Mouse (Mus musculus): Measurements from ENCODE around the gene Rps15. TPM values are rescaled to one million over a fixed set of nuclear protein-coding genes. Genes with fewer than 3 reads are reported as not detected.

The Rps15 gene
- polyA plus RNA-seq, 1 experiment from 2014 or later, result 460 TPM

- peaks cover 42% of the 10 kb centered on the region for H3K4me1 ChIP-seq (ENCODE audit: control insufficient read depth, low read depth, low read length)
- peaks cover 55% of the 10 kb centered on the region for H3K27me3 ChIP-seq (ENCODE audit: control insufficient read depth, insufficient read depth, low read depth, low read length)
- H3K4me2 ChIP-seq (ENCODE audit: low read depth, low read length), result peak overlapping the region; percentile 32; the same call in 1 of the 2 replicates
- H3K9ac ChIP-seq (ENCODE audit: low read depth, low read length), result no peak overlapping the region
- WGBS (ENCODE audit: insufficient replicate concordance), result 15% methylated on average over 11 of the region's 11 CpGs
- H3K9me3 ChIP-seq (replicated peaks; ENCODE audit: control insufficient read depth, low read length), result no peaks in the 10 kb centered on the region
- H3K4me3 ChIP-seq (ENCODE audit: low read depth, low read length), result no peak overlapping the region
- peaks cover 5% of the 10 kb centered on the region; the same call in 1 of the 2 replicates for H3K36me3 ChIP-seq (ENCODE audit: control insufficient read depth, insufficient read depth)
- no peak overlapping the region for H3K27ac ChIP-seq (ENCODE audit: low read length)
- no peak for ATAC-seq (ENCODE audit: low read depth)
These were observed 24.1 kb downstream of the Rps15 start for GRCm38 (mm10) chr10:80316359-80316781.

GRCm38 (mm10) chr10:80317011-80317410 lies 24.8 kb downstream of the Rps15 start:
- ATAC-seq (ENCODE audit: low read depth), result no peak
- Histone ChIP-seq H3K4me2 (ENCODE audit: low read depth, low read length) (peak overlapping the region; percentile 32), H3K27ac (ENCODE audit: low read length) (no peak overlapping the region), H3K9me3 (replicated peaks; ENCODE audit: control insufficient read depth, low read length) (no peaks in the 10 kb centered on the region), H3K9ac (ENCODE audit: low read depth, low read length) (peak overlapping the region; percentile 31), H3K4me3 (ENCODE audit: low read depth, low read length) (no peak overlapping the region), H3K27me3 (ENCODE audit: control insufficient read depth, insufficient read depth, low read depth, low read length) (peaks cover 48% of the 10 kb centered on the region), H3K4me1 (ENCODE audit: control insufficient read depth, low read depth, low read length) (peaks cover 49% of the 10 kb centered on the region), H3K36me3 (ENCODE audit: control insufficient read depth, insufficient read depth) (peaks cover 5% of the 10 kb centered on the region; the same call in 1 of the 2 replicates)
- WGBS (ENCODE audit: insufficient replicate concordance), result 19% methylated on average over 10 of the region's 10 CpGs

- H3K27me3 ChIP-seq (ENCODE audit: control insufficient read depth, insufficient read depth, low read depth, low read length), result peaks cover 15% of the 10 kb centered on the region
- no peaks in the 10 kb centered on the region for H3K9me3 ChIP-seq (replicated peaks; ENCODE audit: control insufficient read depth, low read length)
- peaks cover 78% of the 10 kb centered on the region for H3K4me1 ChIP-seq (ENCODE audit: control insufficient read depth, low read depth, low read length)
- peaks cover 5% of the 10 kb centered on the region; the same call in 1 of the 2 replicates for H3K36me3 ChIP-seq (ENCODE audit: control insufficient read depth, insufficient read depth)
- H3K4me2 ChIP-seq (ENCODE audit: low read depth, low read length), result peak within 1 kb of the TSS; percentile 73
- peak within 1 kb of the TSS; percentile 74 for H3K4me3 ChIP-seq (ENCODE audit: low read depth, low read length)
- peak within 1 kb of the TSS; percentile 87 for H3K27ac ChIP-seq (ENCODE audit: low read length)
- peak within 1 kb of the TSS; percentile 88 for H3K9ac ChIP-seq (ENCODE audit: low read depth, low read length)
- peak; percentile 59 for ATAC-seq (ENCODE audit: low read depth)
- under 1% methylated on average over 34 of the region's 34 CpGs for WGBS (ENCODE audit: insufficient replicate concordance)
These were observed 28.1 kb downstream of the Rps15 start, which contains the start of gene 2310011J03Rik for GRCm38 (mm10) chr10:80320340-80320760. TSS of gene 2310011J03Rik (minus strand) at chr10:80320537.

GRCm38 (mm10) chr10:80321014-80321669 lies 28.9 kb downstream of the Rps15 start:
- peaks cover 76% of the 10 kb centered on the region for H3K4me1 ChIP-seq (ENCODE audit: control insufficient read depth, low read depth, low read length)
- 54% methylated on average over 6 of the region's 6 CpGs for WGBS (ENCODE audit: insufficient replicate concordance)
- H3K9ac ChIP-seq (ENCODE audit: low read depth, low read length), result peak overlapping the region; percentile 22; the same call in 1 of the 2 replicates
- no peak overlapping the region for H3K4me3 ChIP-seq (ENCODE audit: low read depth, low read length)
- H3K9me3 ChIP-seq (replicated peaks; ENCODE audit: control insufficient read depth, low read length), result no peaks in the 10 kb centered on the region
- no peak for ATAC-seq (ENCODE audit: low read depth)
- peaks cover 7% of the 10 kb centered on the region for H3K27me3 ChIP-seq (ENCODE audit: control insufficient read depth, insufficient read depth, low read depth, low read length)
- peaks cover 5% of the 10 kb centered on the region; the same call in 1 of the 2 replicates for H3K36me3 ChIP-seq (ENCODE audit: control insufficient read depth, insufficient read depth)
- H3K4me2 ChIP-seq (ENCODE audit: low read depth, low read length), result peak overlapping the region; percentile 73; the same call in 1 of the 2 replicates
- H3K27ac ChIP-seq (ENCODE audit: low read length), result peak overlapping the region; percentile 28

GRCm38 (mm10) chr10:80321670-80322581 lies 29.7 kb downstream of the Rps15 start:
- Histone ChIP-seq H3K9me3 (replicated peaks; ENCODE audit: control insufficient read depth, low read length) (no peaks in the 10 kb centered on the region), H3K9ac (ENCODE audit: low read depth, low read length) (no peak overlapping the region), H3K4me2 (ENCODE audit: low read depth, low read length) (peak overlapping the region; percentile 100), H3K27me3 (ENCODE audit: control insufficient read depth, insufficient read depth, low read depth, low read length) (peaks cover 3% of the 10 kb centered on the region), H3K4me3 (ENCODE audit: low read depth, low read length) (peak overlapping the region; percentile 77), H3K27ac (ENCODE audit: low read length) (peak overlapping the region; percentile 28; the same call in 1 of the 2 replicates), H3K4me1 (ENCODE audit: control insufficient read depth, low read depth, low read length) (peaks cover 68% of the 10 kb centered on the region), H3K36me3 (ENCODE audit: control insufficient read depth, insufficient read depth) (peaks cover 5% of the 10 kb centered on the region; the same call in 1 of the 2 replicates)
- no peak for ATAC-seq (ENCODE audit: low read depth)
- 90% methylated on average over 21 of the region's 21 CpGs for WGBS (ENCODE audit: insufficient replicate concordance)

GRCm38 (mm10) chr10:80322811-80323211 lies 30.6 kb downstream of the Rps15 start:
- Histone ChIP-seq H3K9ac (ENCODE audit: low read depth, low read length) (peak overlapping the region; percentile 75), H3K36me3 (ENCODE audit: control insufficient read depth, insufficient read depth) (peaks cover 5% of the 10 kb centered on the region; the same call in 1 of the 2 replicates), H3K27ac (ENCODE audit: low read length) (peak overlapping the region; percentile 87), H3K4me2 (ENCODE audit: low read depth, low read length) (peak overlapping the region; percentile 100), H3K27me3 (ENCODE audit: control insufficient read depth, insufficient read depth, low read depth, low read length) (no peaks in the 10 kb centered on the region), H3K4me3 (ENCODE audit: low read depth, low read length) (peak overlapping the region; percentile 77), H3K9me3 (replicated peaks; ENCODE audit: control insufficient read depth, low read length) (no peaks in the 10 kb centered on the region), H3K4me1 (ENCODE audit: control insufficient read depth, low read depth, low read length) (peaks cover 59% of the 10 kb centered on the region)
- under 1% methylated on average over 28 of the region's 28 CpGs for WGBS (ENCODE audit: insufficient replicate concordance)
- ATAC-seq (ENCODE audit: low read depth), result no peak; the same call in none of the 2 replicates

- Histone ChIP-seq H3K27me3 (ENCODE audit: control insufficient read depth, insufficient read depth, low read depth, low read length) (no peaks in the 10 kb centered on the region), H3K4me1 (ENCODE audit: control insufficient read depth, low read depth, low read length) (peaks cover 56% of the 10 kb centered on the region), H3K9me3 (replicated peaks; ENCODE audit: control insufficient read depth, low read length) (no peaks in the 10 kb centered on the region), H3K27ac (ENCODE audit: low read length) (peak overlapping the region; percentile 87), H3K9ac (ENCODE audit: low read depth, low read length) (peak overlapping the region; percentile 75), H3K36me3 (ENCODE audit: control insufficient read depth, insufficient read depth) (peaks cover 3% of the 10 kb centered on the region; the same call in 1 of the 2 replicates), H3K4me2 (ENCODE audit: low read depth, low read length) (peak overlapping the region; percentile 100), H3K4me3 (ENCODE audit: low read depth, low read length) (peak overlapping the region; percentile 77)
- under 1% methylated on average over 46 of the region's 46 CpGs for WGBS (ENCODE audit: insufficient replicate concordance)
- ATAC-seq (ENCODE audit: low read depth), result peak; percentile 74
These were observed 31.2 kb downstream of the Rps15 start for GRCm38 (mm10) chr10:80323261-80324119.
